Mouse (Mus musculus) embryonic fibroblast, embryonic 13.5 days (primary cell): ENCODE measurements at regions not wholly inside any gene's neighbourhood (a gene's known extent, or its start where the extent isn't known, plus 50 kb on each side); places are given as distances from the start of the nearest gene placed in this dataset.

ENCODE experiments used
- CTCF ChIP-seq: IDR thresholded peaks from 2 replicates; pipeline ENCODE4 v1.5.1; 2011; ENCODE audit warnings: mild to moderate bottlenecking, control low read depth, low read length, moderate library complexity, borderline replicate concordance; ENCODE audit not compliant: insufficient read depth
- POLR2A ChIP-seq: IDR thresholded peaks from 2 replicates; pipeline ENCODE4 v1.6.1; 2011; ENCODE audit warnings: low read depth, mild to moderate bottlenecking, control low read depth, low read length, moderate library complexity

- TF ChIP-seq POLR2A = no peak
- no peak for TF ChIP-seq CTCF
Measured at GRCm38 (mm10) chr1:76130353-76130752, 584.3 kb downstream of the Slc4a3 start.
